Mouse (Mus musculus) myocyte (in vitro differentiated cells): ENCODE measurements around the gene Wasf3.
"Not testable (repeated sequence)": the region's sequence is repeated elsewhere in the genome, so short reads cannot be mapped to it uniquely, and the experiment has no call there.

Experiments
- E2F4 ChIP-seq: IDR thresholded peaks from one replicate; pipeline ENCODE4 v1.6.1; 2011; ENCODE audit warnings: mild to moderate bottlenecking, control low read depth, moderate library complexity; ENCODE audit not compliant: insufficient read depth
- MAX ChIP-seq: IDR thresholded peaks from one replicate; pipeline ENCODE4 v1.6.1; 2011; ENCODE audit warnings: low read depth, mild to moderate bottlenecking, control low read depth
- MYOD1 ChIP-seq, 3 experiments: IDR thresholded peaks; one replicate each; pipeline ENCODE4 v1.6.1; 2011; ENCODE audit warnings: control low read depth in 2 of 3, low read depth in 2 of 3, mild to moderate bottlenecking in 2 of 3, moderate library complexity in 1 of 3; ENCODE audit not compliant: insufficient read length in 2 of 3, control insufficient read depth in 1 of 3
- POLR2A ChIP-seq: IDR thresholded peaks from one replicate; pipeline ENCODE4 v1.6.1; 2011; ENCODE audit warnings: low read depth, mild to moderate bottlenecking, control low read depth, moderate library complexity; ENCODE audit not compliant: insufficient read length
- TCF12 ChIP-seq: IDR thresholded peaks from one replicate; pipeline ENCODE4 v1.6.1; 2011; ENCODE audit warnings: mild to moderate bottlenecking, control low read depth; ENCODE audit not compliant: poor library complexity, insufficient read depth, severe bottlenecking

- not testable (repeated sequence) for TF ChIP-seq POLR2A; TCF12; MYOD1 (IDR thresholded peaks at IDR 0.05; ENCODE audit: control insufficient read depth in 1 of 3, insufficient read length in 2 of 3, low read depth in 2 of 3); MAX; E2F4
Observed at GRCm38 (mm10) chr5:146502099-146502498, 117.3 kb downstream of the Wasf3 start, which contains the start of gene 4930449I24Rik.
